Mouse (Mus musculus) kidney, embryonic 14.5 days (tissue): ENCODE data around the gene Rhoq. TPM values are rescaled to one million over a fixed set of nuclear protein-coding genes. Genes with fewer than 3 reads are reported as not detected.

Experiments
- ATAC-seq: fragments of 200-750 bp; cut with Nextera tagmentation; 2 replicates; pipeline ENCODE4 v1.8.0; 2017; ENCODE audit warnings: moderate number of reproducible peaks, mild to moderate bottlenecking, moderate TSS enrichment, moderate library complexity; ENCODE audit not compliant: low FRiP score, low TSS enrichment
- H3K27ac ChIP-seq: fragments of 300-500 bp; sonication (generic); 2 replicates; pipeline ENCODE4 v1.5.1; 2014; ENCODE audit warnings: low read depth, mild to moderate bottlenecking, low read length, moderate library complexity, mixed read lengths
- H3K27me3 ChIP-seq: fragments of 300-500 bp; sonication (generic); 2 replicates; pipeline ENCODE4 v1.6.1; 2014; ENCODE audit warnings: mild to moderate bottlenecking, low read length; ENCODE audit not compliant: control insufficient read depth, insufficient read depth
- H3K36me3 ChIP-seq: fragments of 300-500 bp; sonication (generic); 2 replicates; pipeline ENCODE4 v1.6.1; 2014; ENCODE audit warnings: low read length, mixed read lengths; ENCODE audit not compliant: control insufficient read depth, insufficient read depth
- H3K4me1 ChIP-seq: fragments of 300-500 bp; sonication (generic); 2 replicates; pipeline ENCODE4 v1.6.1; 2014; ENCODE audit warnings: low read length, mixed read lengths; ENCODE audit not compliant: control insufficient read depth, insufficient read depth
- H3K4me2 ChIP-seq: fragments of 300-500 bp; sonication (generic); replicated peaks from 2 replicates; pipeline ENCODE4 v1.6.1; 2014; ENCODE audit warnings: low read depth, mild to moderate bottlenecking, low read length
- H3K4me3 ChIP-seq: fragments of 300-500 bp; sonication (generic); 2 replicates; pipeline ENCODE4 v1.5.1; 2014; ENCODE audit warnings: mild to moderate bottlenecking, low read length
- H3K9ac ChIP-seq: fragments of 300-500 bp; sonication (generic); 2 replicates; pipeline ENCODE4 v1.6.1; 2014; ENCODE audit warnings: low read depth, mild to moderate bottlenecking, low read length, moderate library complexity
- H3K9me3 ChIP-seq: fragments of 300-500 bp; sonication (generic); 2 replicates; pipeline ENCODE4 v1.6.1; 2016; ENCODE audit warnings: low read length; ENCODE audit not compliant: control insufficient read depth
- WGBS: fragments of 180-500 bp; shearing (Covaris S2); extraction: QIAGEN DNeasy Blood & Tissue Kit; methylation state at CpG from one replicate; pipeline ENCODE4 v1.1.7; 2014; 5-methylcytosine and 5-hydroxymethylcytosine counted together
- polyA plus RNA-seq: library from polyadenylated mRNA; unstranded; fragments of >200 nt; fragmentation: Nextera tagmentation; extraction: Ambion mirVana; gene quantifications from 2 replicates; pipeline ENCODE4 v1.2.1, GENCODE M21; 2014

The Rhoq gene
- polyA plus RNA-seq, 1 experiment from 2014 or later = 22.4 TPM

GRCm38 (mm10) chr17:86976387-86976786 lies 13.5 kb downstream of the Rhoq start:
- H3K9me3 ChIP-seq = no peaks in the 10 kb centered on the region
- no peaks in the 10 kb centered on the region for H3K27me3 ChIP-seq
- H3K4me3 ChIP-seq = no peak overlapping the region
- no peak for ATAC-seq
- 76% methylated on average over 10 of the region's 10 CpGs for WGBS
- peaks cover 34% of the 10 kb centered on the region for H3K36me3 ChIP-seq
- H3K9ac ChIP-seq = no peak overlapping the region
- no peaks in the 10 kb centered on the region for H3K4me1 ChIP-seq
- H3K4me2 ChIP-seq = no peak overlapping the region
- no peak overlapping the region for H3K27ac ChIP-seq

- Histone ChIP-seq H3K9me3 (no peaks in the 10 kb centered on the region), H3K27ac (no peak overlapping the region), H3K9ac (no peak overlapping the region), H3K4me3 (no peak overlapping the region), H3K36me3 (peaks cover 35% of the 10 kb centered on the region), H3K4me1 (no peaks in the 10 kb centered on the region), H3K27me3 (no peaks in the 10 kb centered on the region), H3K4me2 (no peak overlapping the region)
- WGBS = 83% methylated on average over 6 of the region's 6 CpGs
- no peak for ATAC-seq
Measured at GRCm38 (mm10) chr17:86978496-86978895, 15.6 kb downstream of the Rhoq start.

GRCm38 (mm10) chr17:86981205-86981604 lies 18.3 kb downstream of the Rhoq start:
- Histone ChIP-seq H3K27ac (no peak overlapping the region), H3K36me3 (peaks cover 21% of the 10 kb centered on the region), H3K9ac (no peak overlapping the region), H3K4me1 (0 out of 2 replicates have a peak, but pooled peaks cover 5% of the 10 kb centered on the region), H3K4me2 (no peak overlapping the region), H3K27me3 (no peaks in the 10 kb centered on the region), H3K4me3 (no peak overlapping the region), H3K9me3 (no peaks in the 10 kb centered on the region)
- WGBS = 95% methylated on average over 1 of the region's 1 CpGs
- ATAC-seq = no peak

GRCm38 (mm10) chr17:86981701-86982100 lies 18.8 kb downstream of the Rhoq start:
- no peak overlapping the region for H3K27ac ChIP-seq
- H3K9ac ChIP-seq = no peak overlapping the region
- H3K4me3 ChIP-seq = no peak overlapping the region
- 0 out of 2 replicates have a peak, but pooled peaks cover 5% of the 10 kb centered on the region for H3K4me1 ChIP-seq
- WGBS = 96% methylated on average over 2 of the region's 2 CpGs
- H3K27me3 ChIP-seq = no peaks in the 10 kb centered on the region
- H3K9me3 ChIP-seq = no peaks in the 10 kb centered on the region
- no peak overlapping the region for H3K4me2 ChIP-seq
- no peak for ATAC-seq
- H3K36me3 ChIP-seq = peaks cover 21% of the 10 kb centered on the region

- Histone ChIP-seq H3K4me3 (no peak overlapping the region), H3K9ac (no peak overlapping the region), H3K27ac (no peak overlapping the region), H3K9me3 (no peaks in the 10 kb centered on the region), H3K36me3 (peaks cover 21% of the 10 kb centered on the region), H3K4me1 (0 out of 2 replicates have a peak, but pooled peaks cover 5% of the 10 kb centered on the region), H3K4me2 (no peak overlapping the region), H3K27me3 (no peaks in the 10 kb centered on the region)
- no peak for ATAC-seq
- 61% methylated on average over 9 of the region's 9 CpGs for WGBS
Measured at GRCm38 (mm10) chr17:86982497-86982896, 19.6 kb downstream of the Rhoq start.

- no peak for ATAC-seq
- Histone ChIP-seq H3K4me2 (0 out of 2 replicates have a peak overlapping the region, but pooled peaks have one; percentile 8), H3K9me3 (no peaks in the 10 kb centered on the region), H3K9ac (no peak overlapping the region), H3K36me3 (peaks cover 7% of the 10 kb centered on the region; the same call in 1 of the 2 replicates), H3K27me3 (no peaks in the 10 kb centered on the region), H3K4me1 (0 out of 2 replicates have a peak, but pooled peaks cover 5% of the 10 kb centered on the region), H3K27ac (peak overlapping the region; percentile 65; the same call in 1 of the 2 replicates), H3K4me3 (no peak overlapping the region)
- 46% methylated on average over 17 of the region's 17 CpGs for WGBS
Measured at GRCm38 (mm10) chr17:86986449-86987138, 23.7 kb downstream of the Rhoq start.

GRCm38 (mm10) chr17:86988161-86988560 lies 25.3 kb downstream of the Rhoq start:
- 88% methylated on average over 5 of the region's 5 CpGs for WGBS
- ATAC-seq = no peak

GRCm38 (mm10) chr17:86988601-86989184 lies 25.8 kb downstream of the Rhoq start:
- Histone ChIP-seq H3K9ac (no peak overlapping the region), H3K9me3 (no peaks in the 10 kb centered on the region), H3K4me1 (0 out of 2 replicates have a peak, but pooled peaks cover 5% of the 10 kb centered on the region), H3K4me3 (no peak overlapping the region), H3K27ac (no peak overlapping the region), H3K4me2 (no peak overlapping the region), H3K36me3 (0 out of 2 replicates have a peak, but pooled peaks cover 2% of the 10 kb centered on the region), H3K27me3 (no peaks in the 10 kb centered on the region)
- no peak for ATAC-seq
- WGBS = 69% methylated on average over 6 of the region's 6 CpGs

More at GRCm38 (mm10) chr17:86988161-86988560, 25.3 kb downstream of the Rhoq start:
- 0 out of 2 replicates have a peak, but pooled peaks cover 2% of the 10 kb centered on the region for H3K36me3 ChIP-seq
- no peaks in the 10 kb centered on the region for H3K9me3 ChIP-seq
- no peak overlapping the region for H3K27ac ChIP-seq
- H3K4me1 ChIP-seq = 0 out of 2 replicates have a peak, but pooled peaks cover 5% of the 10 kb centered on the region
- H3K9ac ChIP-seq = no peak overlapping the region
- H3K27me3 ChIP-seq = no peaks in the 10 kb centered on the region
- no peak overlapping the region for H3K4me2 ChIP-seq
- H3K4me3 ChIP-seq = no peak overlapping the region

GRCm38 (mm10) chr17:86991306-86991705 lies 28.4 kb downstream of the Rhoq start:
- peaks cover 4% of the 10 kb centered on the region; the same call in 1 of the 2 replicates for H3K36me3 ChIP-seq
- no peak overlapping the region for H3K27ac ChIP-seq
- H3K4me1 ChIP-seq = no peaks in the 10 kb centered on the region
- WGBS = 90% methylated on average over 8 of the region's 8 CpGs
- H3K9me3 ChIP-seq = no peaks in the 10 kb centered on the region
- H3K27me3 ChIP-seq = no peaks in the 10 kb centered on the region
- no peak overlapping the region for H3K4me3 ChIP-seq
- no peak overlapping the region for H3K9ac ChIP-seq
- no peak for ATAC-seq
- no peak overlapping the region for H3K4me2 ChIP-seq
